Mouse (Mus musculus) layer of hippocampus, postnatal 36 days (tissue): ENCODE results near the gene Osgin1. TPM values are rescaled to one million over a fixed set of nuclear protein-coding genes. Genes with fewer than 3 reads are reported as not detected.

Source experiments
- DNase-seq, 2 experiments: peaks; one replicate each; pipeline ENCODE4 v3.0.0; 2022
- total RNA-seq, 2 experiments: library from RNA; stranded (reverse); gene quantifications; 2 replicates each; pipeline ENCODE4 v1.2.3; 2021

Gene Osgin1
- total RNA-seq = under 1 TPM in 1 of 2 experiments, not detected in 1; 0.56 TPM

DNA sequence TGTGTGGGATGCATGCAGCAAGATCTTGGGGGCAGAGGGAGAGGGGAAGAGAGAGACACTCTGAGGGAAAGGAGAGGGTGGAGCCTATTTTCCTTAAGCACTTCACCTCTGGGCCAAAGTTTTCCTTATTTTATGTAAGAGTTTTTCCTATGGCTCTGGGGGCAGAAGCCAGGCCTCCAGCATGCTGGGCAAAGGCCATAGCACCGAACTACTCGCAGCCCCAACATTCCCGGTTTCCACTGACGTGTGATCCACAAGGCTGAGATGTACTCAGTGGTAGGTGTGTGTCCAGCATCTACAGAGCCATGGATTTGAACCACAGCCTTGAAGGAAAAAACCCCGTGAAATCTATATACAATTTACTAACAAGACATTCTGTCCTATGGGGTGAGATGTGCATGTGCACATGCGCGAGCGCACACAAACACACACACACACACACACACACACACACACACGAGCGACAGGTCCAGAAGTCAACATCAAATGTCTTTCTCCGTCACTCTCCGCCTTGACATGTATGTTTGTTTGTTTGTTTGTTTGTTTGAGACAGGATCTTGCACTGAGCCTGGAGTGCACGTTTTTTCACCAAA, at the start of gene Osgin1:
Osgin1 (plus strand) TSS at position 543 of the 593 bp plus-strand sequence.
- no peak for DNase-seq

GRCm38 (mm10) chr8:119384478-119384877, 49.4 kb upstream of the Osgin1 start:
- peak; percentile 57 to 78 for DNase-seq

DNA sequence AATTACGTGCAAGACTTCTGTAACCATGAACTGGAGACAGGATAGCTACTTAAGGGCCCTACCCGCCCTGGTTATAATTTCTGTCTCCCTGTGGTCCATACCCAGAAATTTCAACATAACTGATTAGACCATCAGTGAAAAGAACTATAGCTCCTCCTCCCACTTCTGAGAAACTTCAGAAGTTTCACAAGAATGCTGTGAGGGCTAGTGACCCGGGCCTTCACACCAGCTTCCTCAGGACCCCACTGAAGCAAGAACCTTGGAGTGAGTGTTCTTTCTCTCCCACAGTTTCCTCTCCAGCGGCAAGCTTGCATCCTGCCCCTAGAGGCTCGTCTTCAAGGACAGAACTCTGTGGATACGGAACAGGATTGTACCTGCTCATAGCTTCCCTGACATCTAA, 48.1 kb upstream of the Osgin1 start:
- no peak for DNase-seq

GRCm38 (mm10) chr8:119386988-119387387, 46.9 kb upstream of the Osgin1 start:
- no peak for DNase-seq

DNA sequence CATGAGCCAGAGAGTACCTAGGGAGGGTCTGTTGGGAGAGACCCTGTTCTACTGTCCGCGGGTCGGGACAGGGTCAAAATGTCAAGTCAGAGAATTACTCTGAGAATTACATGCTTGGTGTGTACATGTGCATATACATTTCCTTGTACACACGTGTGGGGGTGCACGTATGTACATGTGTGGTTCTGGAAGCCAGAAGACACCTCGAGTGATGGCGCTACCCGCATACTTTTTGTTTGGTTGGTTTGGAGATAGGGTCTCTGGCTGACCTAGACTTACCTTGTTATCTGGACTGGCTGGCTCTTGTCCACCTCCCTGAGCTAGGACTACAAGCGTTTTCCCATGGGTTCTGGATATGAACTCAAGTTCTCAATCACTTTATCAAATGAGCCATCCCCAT, 39.8 kb upstream of the Osgin1 start:
- DNase-seq = no peak

GRCm38 (mm10) chr8:119394524-119395026, 39.3 kb upstream of the Osgin1 start, which contains the start of gene Mlycd:
TSS of gene Mlycd (plus strand) at chr8:119394878.
- peak; percentile 91 to 92 for DNase-seq

- no peak for DNase-seq
Observed at GRCm38 (mm10) chr8:119395072-119395950, 38.6 kb upstream of the Osgin1 start.

GRCm38 (mm10) chr8:119398558-119398957, 35.4 kb upstream of the Osgin1 start:
- DNase-seq = no peak

- DNase-seq = no peak
Observed at GRCm38 (mm10) chr8:119399255-119399654, 34.7 kb upstream of the Osgin1 start.

DNA sequence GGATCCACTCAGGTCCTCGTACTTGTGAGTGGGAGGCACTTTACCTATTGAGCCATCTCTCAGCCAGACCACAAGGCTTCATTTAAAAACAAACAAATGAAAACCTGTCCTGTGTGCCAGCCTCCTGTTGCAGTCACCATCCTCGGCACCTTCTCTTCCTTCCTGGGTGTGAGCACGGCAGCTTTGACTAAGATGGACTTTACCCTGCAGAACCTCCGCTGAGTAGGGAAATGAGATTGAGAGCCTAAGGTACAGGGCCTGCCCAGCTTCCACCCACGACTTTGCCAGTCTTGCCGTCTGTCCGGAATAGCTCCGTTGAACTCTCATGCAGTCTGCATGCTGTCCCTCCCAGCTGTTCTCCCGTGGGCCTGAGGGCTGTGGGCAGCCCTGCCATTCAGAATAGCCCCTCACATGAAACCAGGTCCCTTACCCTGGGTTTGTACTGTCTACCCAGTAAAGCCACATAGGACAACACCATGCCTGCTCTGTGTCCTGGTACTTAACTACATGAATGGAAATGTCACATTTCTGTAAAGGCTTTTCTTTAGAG, 33.7 kb upstream of the Osgin1 start:
- no peak for DNase-seq

DNA sequence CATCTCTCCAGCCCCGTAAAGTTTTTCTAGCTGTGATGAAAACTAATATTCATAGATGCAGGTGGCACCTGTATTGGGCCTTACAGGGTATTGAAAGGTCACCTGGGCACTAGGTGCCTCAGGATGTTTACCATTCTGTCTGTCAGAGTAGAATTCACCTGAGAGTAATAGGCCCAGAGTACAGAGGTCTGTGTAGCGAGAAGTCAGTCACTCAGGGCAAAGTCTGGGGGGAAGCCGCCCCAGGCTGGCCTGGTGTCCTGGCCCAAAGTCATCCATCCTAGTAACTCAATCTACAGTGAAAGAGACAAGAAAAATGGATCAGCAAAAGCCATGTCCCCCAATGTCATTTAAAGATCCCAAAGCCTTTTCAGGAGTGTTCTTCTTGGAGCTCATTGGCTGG, 33.0 kb upstream of the Osgin1 start:
- no peak for DNase-seq

DNA sequence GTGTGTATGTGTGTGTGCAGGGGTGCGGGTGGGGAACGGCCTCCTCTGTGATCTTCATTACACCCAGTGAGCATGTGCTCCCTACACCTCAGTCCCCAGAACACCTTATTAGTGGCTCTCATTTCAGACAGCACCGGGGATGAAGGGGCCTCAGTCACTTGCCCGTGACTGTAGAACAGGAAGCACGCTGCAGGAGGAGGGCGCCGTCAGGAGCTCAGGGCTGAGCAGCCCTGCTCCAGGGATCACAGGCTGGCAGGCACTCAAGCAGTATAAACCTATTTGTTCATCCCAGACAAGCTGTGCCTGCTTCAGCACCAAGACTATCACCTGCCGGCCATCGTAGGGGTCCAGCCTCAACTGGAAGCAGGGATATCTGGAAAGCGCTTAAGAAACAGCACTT, 30.0 kb upstream of the Osgin1 start:
- no peak for DNase-seq

DNA sequence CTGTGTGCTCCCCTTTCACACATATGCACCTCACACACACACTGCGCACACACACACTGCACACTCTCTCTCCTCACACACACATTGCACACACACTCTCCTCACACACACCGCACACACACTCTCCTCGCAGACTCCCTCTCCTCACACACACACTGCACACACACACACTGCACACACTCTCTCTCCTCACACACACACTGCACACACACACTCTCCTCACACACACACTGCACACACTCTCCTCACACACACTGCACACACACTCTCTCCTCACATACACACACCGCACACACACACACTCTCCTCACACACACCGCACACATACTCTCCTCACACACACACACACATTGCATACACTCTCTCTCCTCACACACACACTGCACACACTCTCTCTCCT, 29.3 kb upstream of the Osgin1 start:
- DNase-seq = no peak

DNA sequence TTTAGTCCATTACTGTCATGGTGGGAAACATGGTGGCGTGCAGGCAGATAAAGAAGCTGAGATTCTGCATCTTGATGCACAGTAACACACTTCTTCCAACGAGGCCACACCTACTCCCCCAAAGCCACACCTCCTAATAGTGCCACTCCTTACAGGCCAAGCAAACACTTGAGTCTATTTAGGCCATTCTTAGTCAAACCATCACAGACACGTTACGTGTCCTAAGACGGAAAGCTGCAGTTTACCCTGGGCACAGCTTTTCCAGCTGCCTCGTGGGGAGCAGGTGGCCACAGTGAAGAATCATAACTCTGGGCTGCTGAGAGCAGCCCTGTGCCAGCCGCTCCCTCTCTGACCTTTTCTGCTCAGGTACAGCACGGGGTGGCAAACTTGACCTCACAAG, 25.6 kb upstream of the Osgin1 start:
- no peak for DNase-seq

DNA sequence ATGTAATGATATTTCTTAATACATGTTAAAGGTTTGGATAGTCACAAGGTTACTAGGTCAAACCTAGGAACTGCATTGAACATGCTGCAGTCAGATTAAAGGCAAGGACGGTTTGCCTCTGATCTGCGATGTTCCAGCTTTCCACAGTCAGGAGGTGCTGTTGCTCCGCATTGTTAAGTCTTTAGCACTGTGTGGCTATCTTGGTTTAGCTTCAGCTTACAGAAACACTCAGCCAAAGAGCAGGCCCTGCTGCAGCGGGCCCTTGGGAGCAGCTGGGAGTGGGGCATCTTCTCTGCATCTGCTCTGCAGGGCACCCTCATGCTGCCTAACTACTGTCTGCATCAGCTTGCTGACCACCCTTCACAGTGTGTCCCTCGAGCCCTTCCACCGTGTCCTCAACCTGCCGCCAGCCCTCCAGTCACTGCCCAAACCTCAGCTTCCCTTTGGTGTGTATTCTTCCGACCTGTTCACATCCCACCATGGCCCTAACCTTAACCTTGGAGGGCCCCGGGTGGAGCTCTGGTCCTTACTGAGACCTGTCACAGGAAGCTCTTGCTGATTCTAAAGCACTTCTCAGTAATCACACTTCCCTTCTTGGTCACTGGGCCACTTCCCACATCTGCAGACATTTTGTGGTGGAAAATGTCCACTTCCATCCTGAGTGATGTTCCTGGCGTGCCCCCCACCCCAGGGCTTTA, 21.7 kb upstream of the Osgin1 start:
- peak in 1 of 2 experiments; percentile 7 for DNase-seq

DNA sequence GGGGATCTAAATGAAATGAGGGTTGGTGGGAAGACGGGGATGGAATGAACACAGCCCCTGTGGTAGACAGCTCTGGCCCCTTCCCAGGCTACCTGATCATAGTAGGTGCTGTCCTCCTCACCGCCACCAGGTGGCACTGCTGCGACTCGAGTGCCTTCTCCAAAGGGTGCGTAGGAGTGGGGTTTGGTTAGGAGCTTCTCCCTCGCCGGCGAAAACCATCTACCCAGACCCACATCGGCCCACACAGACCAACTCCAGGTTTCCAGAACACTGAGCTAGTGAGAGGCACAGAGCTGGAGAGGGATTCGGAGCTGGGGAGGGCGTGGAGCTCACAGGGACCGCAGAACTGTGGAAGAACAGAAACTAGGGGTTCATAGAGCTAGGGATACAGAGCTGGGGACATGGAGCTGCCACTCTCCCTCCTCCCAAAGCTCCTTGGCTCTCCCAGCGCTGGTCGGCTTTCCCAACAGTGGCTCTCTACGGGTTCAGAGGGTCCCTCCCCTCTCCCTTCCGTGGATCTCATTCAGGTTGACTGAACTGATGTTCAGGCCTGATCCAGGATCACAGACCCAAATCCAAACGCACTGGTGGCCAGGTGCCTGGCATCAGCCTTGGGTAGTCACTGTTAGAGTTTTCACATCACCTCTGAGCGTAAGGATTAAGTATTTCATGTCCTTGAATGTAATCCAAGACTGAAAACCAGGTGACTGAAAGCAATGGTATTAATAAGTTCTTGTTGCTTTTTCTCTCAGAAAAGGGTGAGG, 21.0 kb upstream of the Osgin1 start:
- peak; percentile 70 to 77 for DNase-seq

GRCm38 (mm10) chr8:119413605-119414004, 20.3 kb upstream of the Osgin1 start:
- DNase-seq = no peak

GRCm38 (mm10) chr8:119420318-119420717, 13.6 kb upstream of the Osgin1 start:
- no peak for DNase-seq

- DNase-seq = no peak
Observed at GRCm38 (mm10) chr8:119421603-119422122, 12.3 kb upstream of the Osgin1 start.

DNA sequence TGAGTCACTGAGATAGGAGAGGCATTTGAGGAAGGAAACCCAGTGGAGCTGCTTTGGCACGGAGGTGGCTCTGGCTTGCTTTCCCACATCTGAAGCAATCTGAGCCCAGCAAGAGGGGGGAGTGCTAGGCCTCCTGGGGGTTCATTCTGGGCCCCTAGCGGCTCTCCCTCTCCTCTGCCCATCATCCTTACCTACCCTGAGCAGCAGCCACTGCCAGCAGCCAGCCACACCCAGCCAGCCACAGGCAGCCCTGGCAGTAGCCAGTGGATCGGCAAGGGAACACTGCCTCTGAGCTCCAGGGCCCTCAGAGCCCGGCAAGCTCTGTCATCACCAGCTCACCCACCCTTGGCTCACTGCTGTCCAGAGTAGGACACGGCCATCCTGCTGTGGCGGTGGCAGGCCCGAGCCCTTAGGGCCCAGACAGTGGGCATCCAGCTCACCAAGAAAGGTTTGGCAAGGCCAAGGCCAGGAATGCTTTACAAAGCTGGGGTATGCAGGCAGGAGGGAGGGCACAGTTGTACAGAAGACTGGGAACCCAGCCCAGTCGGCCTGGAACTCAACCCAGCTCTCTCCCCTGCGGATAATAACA, 11.7 kb upstream of the Osgin1 start:
- DNase-seq = no peak

GRCm38 (mm10) chr8:119423631-119424141, 10.2 kb upstream of the Osgin1 start:
- DNase-seq = no peak
